Mouse (Mus musculus) heart, adult 8-10 months (tissue): ENCODE data around the gene Gpr152. TPM values are rescaled to one million over a fixed set of nuclear protein-coding genes. Genes with fewer than 3 reads are reported as not detected.
A peak's percentile ranks its signal among the peaks of the same experiment; 100 is the strongest.
"Not testable (repeated sequence)": the region's sequence is repeated elsewhere in the genome, so short reads cannot be mapped to it uniquely, and the experiment has no call there.

Source experiments
- DNase-seq: peaks from one replicate; pipeline ENCODE4 v3.0.0; 2022; ENCODE audit warnings: low spot score
- total RNA-seq, 4 experiments: library from RNA; stranded (reverse); gene quantifications; 2 replicates each; pipeline ENCODE4 v1.2.4; 2022

Gene Gpr152
- total RNA-seq, 4 experiments from 2014 or later, result not detected

DNA sequence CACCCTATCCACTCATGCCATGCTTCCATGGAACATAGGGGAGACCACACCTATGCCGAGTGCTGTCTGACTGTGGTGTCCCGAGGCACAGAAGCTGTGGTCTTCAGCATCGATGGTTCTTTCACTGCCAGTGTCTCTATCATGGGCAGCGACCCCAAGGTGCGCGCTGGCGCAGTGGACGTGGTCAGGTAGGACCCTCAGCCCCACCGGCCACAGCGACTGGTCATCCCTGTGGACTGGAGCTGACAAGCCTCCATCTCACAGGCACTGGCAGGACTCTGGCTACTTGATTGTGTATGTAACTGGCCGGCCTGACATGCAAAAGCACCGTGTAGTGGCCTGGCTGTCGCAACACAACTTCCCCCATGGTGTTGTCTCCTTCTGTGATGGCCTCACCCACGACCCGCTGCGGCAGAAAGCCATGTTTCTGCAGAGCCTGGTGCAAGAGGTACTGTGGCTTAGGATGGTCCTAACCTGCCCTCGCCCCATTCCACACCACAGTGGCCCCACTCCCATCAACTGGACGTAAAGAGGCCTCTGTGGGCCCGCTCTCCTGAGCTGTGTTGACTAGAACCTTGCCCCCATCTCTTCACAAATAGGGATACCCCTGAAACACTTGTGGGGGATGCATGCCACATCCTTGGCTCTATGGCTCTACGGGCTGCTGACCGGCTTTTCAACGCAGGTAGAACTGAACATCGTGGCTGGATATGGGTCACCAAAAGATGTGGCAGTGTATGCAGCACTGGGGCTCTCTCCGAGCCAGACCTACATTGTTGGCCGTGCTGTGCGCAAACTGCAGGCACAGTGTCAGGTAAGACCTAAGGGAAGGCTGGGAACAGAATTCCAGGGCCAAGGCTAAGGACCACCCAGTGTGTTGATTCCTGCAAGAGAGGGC lies 27.3 kb upstream of the Gpr152 start:
- DNase-seq, result no peak

DNA sequence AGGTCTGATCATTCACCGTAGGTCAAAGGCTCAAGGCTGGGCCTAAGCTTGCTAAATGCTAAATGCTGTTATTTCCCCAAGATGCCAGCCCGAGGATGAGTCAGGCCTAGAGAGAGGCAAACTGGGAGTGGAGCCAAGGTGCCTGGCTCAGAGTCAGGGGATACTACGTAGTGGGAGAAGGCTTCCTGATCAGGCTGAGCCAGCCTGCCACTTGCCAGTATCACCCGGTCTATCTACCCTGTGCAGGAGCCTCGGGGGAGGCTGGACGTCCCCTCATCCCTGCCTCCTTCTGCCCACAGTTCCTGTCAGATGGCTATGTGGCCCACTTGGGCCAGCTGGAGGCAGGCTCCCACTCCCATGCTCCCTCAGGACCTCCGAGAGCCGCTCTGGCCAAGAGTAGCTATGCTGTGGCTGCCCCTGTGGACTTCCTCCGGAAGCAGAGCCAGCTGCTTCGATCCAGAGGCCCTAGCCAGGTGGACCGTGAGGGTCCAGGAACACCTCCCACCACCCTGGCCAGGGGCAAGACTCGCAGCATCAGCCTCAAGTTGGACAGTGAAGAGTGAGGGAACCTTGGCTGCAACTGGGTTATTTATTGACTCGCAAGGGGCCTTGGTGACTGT lies 26.3 kb upstream of the Gpr152 start:
- peak; percentile 80 for DNase-seq

DNA sequence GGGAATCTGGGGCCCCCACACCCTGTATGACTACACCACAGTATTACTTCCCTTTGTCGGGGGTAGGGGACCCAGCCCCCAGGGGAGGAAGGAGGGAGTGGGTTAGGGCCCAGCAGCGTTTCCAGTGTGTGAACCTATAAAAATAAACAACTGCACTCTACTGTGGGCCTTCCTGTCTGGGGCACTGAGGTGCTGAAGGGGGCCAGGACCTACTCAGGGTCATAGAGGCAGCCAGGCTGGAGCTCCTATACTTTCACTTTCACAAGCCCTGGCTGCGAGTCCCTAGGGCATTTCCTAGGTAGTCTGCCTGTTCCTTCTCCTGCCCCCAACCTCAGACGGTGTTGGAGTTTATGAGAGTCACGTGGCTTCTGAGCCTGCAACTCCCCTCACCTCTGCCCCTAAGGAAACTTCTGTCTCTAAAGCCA lies 25.8 kb upstream of the Gpr152 start:
- no peak for DNase-seq

DNA sequence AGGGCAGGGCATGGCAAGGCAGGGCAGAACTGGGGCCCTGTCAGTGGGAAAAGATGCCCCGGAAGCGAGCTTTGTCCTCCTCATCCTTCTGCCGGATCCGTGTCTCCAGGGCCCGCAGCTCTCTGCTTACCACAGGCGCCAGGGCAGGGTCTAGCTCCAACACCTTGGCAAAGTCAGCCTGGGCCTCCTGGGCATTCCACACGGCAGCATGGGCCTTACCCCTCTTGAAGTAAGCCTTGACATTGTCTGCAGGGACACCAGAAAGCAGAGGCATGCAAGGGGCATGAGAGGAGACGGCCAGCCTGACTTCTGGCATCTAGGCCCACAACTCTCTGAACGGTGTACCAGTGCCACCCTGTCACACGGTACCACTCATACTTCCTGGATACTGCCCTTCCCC lies 25.0 kb upstream of the Gpr152 start:
- DNase-seq, result no peak

GRCm38 (mm10) chr19:4115144-4115543 lies 24.4 kb upstream of the Gpr152 start:
- DNase-seq, result no peak

DNA sequence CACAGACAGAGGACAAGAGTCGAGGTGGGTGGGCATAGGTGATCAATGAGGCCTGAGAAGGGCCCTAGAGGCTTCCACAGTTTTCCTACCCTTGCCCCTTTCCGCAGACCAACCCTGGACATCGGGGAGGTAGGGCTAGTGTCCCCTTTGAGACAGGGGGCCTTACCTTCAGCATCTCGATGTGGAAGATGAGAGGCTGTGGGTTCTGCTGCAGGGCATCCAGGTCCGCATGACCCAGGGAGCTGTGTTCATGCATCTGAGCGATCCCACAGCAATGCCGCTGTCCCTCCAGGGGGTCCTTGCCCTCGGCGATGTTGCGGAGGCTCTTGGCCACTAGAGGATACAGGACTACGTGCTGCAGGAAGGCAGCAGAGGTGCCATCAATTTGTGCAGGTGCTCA lies 23.8 kb upstream of the Gpr152 start:
- DNase-seq, result no peak

- DNase-seq, result no peak
Observed at GRCm38 (mm10) chr19:4117006-4117405, 22.6 kb upstream of the Gpr152 start.

DNA sequence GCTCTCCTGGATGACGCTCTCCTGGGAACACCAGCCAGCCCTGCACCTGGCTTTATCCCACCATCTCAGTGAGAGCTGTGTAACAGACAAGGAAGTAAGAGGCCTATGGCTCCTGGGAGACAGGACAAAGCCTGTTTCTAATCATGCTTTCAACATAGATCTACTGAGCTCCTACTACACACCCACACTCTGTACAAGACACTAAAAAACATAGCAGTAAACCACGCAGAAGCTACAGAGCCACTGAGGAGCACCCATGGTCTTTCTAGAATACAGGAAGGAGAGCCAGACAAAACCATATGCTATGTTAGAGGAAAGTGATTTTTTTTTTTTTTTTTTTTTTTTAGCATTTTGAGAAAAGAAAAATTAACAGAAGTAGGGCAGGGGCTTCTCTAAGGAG lies 21.2 kb upstream of the Gpr152 start:
- no peak for DNase-seq

GRCm38 (mm10) chr19:4119716-4120487 lies 19.7 kb upstream of the Gpr152 start:
- DNase-seq, result no peak

DNA sequence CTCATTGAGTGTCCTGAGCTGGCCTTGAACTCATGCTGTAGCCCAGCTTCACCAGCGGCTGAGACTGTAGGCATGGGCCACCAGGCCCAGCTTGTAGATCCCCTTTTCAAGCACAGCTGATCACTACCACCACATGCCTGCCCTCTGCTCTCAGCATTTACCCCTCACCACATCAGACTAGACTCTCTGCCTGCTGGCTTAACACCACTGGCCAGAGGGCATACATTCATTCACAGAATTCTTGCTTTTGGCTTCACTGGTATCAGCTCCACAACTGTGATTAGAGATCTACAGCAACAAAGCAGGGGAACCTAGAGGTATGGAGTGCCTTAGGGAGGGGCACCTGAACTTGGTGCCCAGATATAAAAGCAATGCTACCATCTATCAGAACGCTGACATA lies 19.1 kb upstream of the Gpr152 start:
- no peak for DNase-seq

DNA sequence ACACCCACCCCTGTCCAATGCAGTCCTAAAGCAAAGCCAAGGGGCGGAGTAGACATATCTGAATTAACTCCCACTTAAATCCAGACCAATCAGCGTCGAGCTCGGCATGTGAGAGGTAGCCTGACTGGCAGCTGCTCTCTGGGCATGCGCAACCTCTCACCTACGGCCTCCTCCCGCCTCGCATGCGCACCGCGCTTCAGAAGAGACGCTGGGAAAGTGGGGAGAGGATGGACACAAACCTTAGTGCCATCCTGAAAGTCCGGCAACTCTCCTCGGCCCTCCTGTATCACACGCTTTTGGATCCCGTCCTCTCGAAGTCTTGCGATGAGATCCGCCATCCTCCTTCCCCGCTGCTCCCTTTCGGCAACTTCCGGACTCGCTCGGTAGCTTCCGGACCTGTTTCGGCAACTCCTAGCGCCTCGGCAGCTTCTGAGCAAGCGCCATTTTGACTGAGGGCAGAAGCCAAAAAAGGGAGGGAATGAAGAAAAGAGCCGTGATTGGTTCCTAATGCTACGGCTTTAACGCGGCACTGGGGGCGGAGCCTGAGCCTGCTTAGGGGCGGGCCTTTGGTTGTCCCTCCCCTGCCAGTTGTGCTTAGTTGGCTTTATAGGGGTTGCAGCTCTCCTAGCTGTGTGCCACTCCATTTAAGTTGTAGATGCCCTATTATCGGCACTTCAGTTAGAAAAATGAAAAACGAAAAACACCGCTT lies 18.3 kb upstream of the Gpr152 start:
- DNase-seq, result peak; percentile 99

DNA sequence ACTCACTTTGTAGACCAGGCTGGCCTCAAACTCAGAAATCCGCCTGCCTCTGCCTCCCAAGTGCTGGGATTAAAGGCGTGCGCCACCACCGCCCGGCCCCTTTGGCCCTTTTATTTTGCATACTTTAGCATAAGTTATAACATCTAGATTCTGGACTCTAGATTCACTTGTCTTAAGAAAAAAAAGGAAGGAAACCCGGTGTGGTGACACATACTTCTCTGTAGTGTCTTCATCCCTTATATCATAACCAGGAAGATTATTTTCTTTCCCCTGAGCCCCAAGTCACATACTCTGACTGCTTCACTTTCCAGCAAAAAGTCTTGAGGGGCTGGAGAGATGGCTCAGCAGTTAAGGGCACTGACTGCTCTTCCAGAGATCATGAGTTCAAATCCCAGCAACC lies 17.7 kb upstream of the Gpr152 start:
- not testable (repeated sequence) for DNase-seq

DNA sequence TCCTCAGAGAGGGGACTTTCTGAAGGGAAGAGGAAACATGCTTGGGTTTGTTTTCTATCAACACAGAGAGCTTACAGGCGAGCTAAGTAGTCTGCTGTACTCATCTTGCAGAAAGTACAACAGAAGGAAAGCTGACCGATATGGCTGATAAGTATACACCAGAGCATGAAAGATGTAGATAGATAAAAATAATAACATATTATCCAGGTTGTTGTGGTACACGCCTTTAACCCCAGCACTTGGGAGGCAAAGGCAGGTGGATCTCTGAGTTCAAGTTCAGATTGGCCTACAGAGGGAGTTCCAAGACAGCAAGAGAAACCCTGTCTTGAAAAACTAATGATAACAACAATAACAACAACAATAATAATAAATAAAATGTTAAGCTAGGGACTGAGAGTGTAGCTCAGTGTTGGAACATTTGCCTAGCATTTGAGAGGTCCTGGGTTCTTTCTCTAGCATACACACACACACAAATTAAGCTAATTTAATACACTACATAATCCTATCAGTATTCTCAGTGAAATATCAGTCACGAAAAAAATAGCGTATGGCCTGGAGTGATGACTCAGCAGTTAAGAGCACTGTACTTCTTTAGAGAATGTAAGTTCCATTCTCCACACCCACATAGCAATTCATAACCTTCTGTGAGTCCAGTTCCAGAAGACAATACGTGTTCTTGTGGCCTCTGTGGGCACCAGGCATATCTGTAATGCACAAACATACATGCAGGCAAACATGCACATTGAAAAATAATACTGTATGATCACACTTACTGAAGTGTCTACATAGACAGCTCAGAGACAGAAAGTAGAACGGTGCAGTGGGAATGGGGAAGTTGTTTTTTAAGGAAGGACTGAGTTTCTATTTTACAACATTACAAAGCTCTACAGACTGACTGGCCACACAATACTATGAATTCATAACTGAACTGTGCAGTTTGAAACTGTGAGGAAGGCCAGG lies 16.9 kb upstream of the Gpr152 start:
- no peak for DNase-seq

DNA sequence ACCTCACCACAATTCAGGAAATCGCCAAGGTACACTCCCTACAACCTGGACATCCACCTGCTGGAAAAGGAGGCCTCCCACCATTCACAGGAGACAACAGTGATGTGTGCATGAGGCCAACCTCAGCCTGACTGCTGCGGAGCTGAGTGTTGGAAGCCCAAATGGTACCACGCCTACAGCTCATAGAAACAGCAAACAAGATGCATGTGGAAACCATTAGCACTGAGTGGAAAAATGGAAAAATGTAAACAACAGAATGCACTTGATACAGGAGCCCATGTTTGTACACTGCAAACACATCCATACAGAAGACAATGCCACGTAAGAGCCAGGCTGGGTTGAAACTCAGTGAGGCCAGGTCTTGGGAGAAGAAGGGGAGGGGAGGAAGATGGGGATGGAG lies 15.2 kb upstream of the Gpr152 start:
- DNase-seq, result no peak

DNA sequence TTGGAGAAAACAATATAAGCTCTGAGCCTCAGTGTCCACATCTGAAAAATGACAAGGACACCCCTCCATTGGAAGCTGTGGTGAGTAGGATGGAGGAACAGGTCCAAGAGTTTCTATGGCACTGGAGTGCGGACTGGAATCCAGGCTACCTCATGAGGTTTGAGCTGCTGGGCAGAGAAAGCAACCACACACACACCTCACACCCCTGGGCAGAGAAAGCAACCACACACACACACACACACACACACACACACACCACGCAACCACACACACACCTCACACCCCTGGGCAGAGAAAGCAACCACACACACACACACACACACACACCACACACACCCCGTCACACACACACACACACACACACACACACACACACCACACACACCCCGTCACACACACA lies 14.3 kb upstream of the Gpr152 start:
- not testable (repeated sequence) for DNase-seq

DNA sequence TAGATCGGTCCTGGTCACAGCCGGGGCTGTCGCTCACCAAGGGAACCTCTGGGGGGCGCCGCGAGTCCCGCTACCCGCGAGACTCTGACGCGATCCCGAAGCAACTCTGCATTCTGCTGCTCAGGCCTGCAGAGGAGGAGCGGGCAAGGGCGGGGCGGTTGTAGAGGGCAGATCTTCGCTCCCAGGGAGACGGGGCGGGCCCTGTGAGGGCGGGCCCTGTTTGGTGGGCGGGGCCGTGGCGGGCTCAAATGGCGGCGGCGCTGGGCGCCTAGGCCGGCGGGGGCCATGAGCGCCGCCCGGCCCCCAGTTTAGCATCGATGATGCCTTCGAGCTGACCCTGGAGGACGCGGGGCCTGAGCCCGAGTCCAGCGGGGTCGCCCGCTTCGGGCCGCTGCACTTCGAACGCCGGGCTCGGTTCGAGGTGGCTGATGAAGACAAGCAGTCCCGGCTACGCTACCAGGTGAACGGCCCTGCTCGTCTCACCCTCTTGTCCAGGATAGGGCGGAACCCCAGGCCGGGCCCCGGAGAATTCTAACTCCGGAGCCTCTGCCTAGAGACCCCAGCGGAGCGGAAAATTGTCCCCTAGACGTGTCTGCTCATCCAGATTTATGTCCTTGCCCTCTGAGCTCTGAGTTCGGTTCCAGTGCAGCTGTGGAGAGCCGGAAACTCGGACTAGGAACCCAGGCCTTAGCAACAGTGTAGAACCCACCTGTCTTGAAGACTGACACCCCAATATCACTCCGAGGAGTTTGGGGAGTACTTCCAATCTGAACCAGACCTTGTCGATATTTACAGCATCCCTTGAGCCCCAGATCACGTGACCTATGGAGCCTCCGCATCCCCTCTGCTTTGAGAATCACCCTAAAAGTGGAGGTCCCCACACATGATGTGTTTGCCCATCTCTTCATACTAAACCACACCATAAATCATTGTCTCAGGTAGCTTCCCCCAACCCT lies 13.6 kb upstream of the Gpr152 start, which contains the start of gene Aip:
Gene Aip, minus strand, starts transcription at position 118 of the 956 bp plus-strand sequence.
- peak; percentile 97 for DNase-seq

- DNase-seq, result no peak
Observed at GRCm38 (mm10) chr19:4126759-4127495, 12.7 kb upstream of the Gpr152 start.

DNA sequence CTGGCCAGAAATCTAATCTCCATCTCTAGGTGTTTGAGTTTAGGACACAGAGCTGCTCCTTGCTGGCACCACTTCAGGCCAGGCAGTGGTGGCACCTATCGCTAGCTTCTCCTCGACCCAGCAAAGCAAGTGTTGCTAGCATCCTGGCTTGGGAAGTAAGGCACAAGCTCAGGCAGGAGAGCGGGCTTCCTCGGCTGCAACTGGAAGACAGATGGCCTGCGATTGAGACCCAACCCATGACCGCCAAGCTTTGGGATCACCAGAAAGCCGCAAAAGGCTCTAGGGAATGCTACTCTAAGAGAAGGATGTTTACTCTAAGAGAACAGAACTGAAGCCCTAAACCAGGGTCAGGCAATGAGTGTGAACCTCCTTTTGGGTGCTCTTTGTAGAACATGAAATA lies 10.1 kb upstream of the Gpr152 start:
- DNase-seq, result no peak

GRCm38 (mm10) chr19:4130106-4130505 lies 9.5 kb upstream of the Gpr152 start:
- no peak for DNase-seq
